Mouse (Mus musculus) neutrophil, adult 83 days (primary cell): ENCODE measurements around the gene Nmrk2. TPM values are rescaled to one million over a fixed set of nuclear protein-coding genes. Genes with fewer than 3 reads are reported as not detected.

Experiments used
- total RNA-seq, 2 experiments: library from RNA; stranded (reverse); gene quantifications; one replicate each; pipeline ENCODE4 v1.2.4; 2023

The Nmrk2 gene
- total RNA-seq, result not detected

DNA sequence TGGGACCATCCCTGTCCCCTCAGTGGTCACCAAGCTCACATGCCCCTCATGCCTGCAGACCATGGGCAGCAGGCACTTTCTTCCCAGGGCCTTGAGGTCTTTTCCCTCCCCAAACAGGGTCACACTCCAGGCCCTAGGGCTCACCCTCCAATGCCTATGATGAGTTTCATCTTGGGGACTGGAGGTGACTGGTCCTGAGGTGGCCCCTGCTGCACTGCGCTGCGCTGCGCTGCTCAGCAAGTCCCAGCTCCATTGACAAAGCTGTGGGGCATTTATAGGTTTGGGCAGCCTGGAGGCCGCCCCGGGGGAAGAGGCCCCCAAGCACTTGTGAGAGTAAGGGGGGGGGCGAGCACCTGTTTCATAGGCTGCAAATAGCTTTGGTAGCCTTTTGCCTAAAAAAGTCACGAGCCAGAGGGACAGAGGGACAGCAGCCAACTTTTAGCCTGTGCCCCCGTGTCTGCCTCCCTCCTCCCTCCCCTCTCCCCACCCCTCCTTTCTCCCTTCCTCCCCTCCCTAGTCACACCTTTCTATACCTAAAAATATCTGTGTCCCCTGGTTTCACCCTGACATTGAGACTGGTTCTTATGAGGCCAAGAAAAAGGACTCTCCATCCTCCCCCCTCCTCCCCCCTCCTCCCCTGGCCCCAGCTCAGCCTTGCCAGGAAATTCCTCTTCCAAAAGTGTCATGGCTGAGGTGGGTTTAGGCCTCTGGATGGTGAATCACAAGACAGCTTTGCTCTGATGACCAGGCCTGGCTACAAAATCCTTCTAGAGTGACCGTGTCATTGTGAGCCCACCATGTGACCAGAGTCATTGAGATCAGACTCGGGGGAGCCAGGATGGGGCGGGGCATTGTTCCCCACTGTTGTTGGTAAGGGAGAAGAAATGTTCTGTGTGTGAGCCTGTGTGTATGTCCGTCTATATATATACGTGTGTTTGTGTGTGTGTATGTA lies at the start of gene Nmrk2:
Nmrk2 (minus strand) TSS at position 245 of the 952 bp plus-strand sequence.

DNA sequence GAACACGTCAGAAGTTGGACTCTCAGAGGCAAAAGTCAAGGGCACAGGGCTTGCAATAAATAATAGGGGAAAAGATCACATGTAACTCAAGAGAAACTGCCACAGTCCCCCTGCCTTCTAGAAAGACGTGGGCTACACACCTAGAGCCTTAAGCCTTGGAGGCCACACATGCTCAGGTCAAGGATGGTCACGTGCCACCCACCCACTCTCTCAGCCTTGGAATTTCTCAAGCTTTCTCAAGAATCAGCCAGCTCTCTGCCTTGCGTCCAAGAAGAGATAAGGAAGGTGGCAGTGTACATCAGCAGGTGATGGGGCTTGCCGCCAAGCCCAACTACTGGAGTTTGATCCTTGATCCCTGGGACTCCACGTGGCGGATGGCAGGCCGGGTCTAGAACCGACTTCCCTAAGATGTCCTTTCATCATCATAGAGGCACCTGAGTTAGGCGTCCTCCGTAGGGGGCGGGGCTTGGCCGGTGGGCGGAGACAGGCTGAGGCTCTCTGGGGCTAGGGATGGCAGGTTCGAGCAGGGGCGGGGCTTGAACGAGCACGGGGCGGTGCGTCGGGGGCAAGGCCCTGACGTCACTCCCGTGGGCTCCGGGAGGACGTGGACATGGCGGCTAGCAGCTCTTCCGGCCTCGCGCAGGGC lies 30.9 kb upstream of the Nmrk2 start, which contains the start of gene Zfr2:
Zfr2 (plus strand) TSS at position 576 of the 646 bp plus-strand sequence.

DNA sequence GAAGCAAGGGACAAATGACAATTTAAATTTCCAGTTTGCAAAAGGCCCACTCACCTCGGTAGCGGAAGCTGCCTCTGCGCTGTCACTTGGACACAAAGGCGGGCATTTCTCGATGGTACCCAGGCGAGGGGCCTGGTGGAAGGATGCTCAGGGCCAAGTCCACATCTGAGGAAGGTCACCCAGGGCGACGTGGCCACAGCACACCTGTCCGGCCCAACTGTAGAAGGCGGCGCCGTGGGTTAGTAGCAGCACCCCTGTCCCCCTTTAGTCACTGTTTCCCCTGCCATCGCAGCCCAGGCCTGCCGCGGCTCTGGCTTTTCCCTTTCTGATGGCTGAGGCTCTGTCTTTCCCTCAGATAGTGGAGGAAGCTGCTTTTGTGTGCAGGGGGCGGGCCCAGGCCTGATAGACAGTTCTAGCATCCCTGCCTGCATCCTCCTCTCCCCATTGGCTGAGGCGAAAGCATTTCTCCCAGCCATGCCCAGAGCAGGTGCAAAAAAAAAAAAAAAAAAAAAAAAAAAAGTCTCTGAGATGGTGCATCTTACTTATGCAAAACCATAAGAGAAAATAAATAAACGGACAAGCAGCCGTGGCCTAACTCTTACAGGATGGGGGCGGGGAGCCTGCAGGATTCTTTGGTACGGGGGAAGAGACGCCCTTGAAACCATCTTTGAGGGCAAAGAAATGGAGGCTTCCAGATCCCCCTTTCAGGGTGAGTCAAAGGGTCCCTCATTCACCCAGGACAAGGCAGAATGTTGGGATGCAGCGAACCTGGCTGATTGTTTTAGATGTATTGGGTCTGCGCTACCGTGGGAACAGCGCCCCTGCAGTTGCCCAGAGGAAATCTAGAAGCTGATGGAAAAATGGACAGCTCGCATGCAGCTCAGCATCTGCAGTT lies 28.8 kb upstream of the Nmrk2 start, which contains the start of gene Atcay:
Atcay (minus strand) TSS at position 396 of the 895 bp plus-strand sequence.

DNA sequence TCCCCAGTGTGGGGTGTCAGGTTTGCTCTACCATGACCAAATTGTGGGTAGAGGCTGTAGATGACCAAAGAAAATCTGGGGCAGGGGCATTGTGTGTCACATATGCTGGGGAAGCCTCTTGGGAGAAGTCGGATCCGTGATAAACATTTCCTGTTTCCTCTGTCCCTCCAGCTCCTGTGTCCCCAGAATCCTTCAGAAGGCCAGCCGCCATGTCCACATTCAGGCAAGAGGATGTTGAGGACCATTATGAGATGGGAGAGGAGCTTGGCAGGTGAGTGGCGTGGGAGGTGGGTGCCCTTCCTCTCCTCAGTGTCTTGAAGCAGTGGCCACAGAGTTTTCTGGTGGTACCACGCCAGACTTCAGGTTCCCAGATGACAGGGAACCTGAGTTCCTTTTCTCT lies 18.0 kb downstream of the Nmrk2 start, which contains the start of gene 4930442H23Rik:
4930442H23Rik (minus strand) TSS at position 45 of the 400 bp plus-strand sequence.

DNA sequence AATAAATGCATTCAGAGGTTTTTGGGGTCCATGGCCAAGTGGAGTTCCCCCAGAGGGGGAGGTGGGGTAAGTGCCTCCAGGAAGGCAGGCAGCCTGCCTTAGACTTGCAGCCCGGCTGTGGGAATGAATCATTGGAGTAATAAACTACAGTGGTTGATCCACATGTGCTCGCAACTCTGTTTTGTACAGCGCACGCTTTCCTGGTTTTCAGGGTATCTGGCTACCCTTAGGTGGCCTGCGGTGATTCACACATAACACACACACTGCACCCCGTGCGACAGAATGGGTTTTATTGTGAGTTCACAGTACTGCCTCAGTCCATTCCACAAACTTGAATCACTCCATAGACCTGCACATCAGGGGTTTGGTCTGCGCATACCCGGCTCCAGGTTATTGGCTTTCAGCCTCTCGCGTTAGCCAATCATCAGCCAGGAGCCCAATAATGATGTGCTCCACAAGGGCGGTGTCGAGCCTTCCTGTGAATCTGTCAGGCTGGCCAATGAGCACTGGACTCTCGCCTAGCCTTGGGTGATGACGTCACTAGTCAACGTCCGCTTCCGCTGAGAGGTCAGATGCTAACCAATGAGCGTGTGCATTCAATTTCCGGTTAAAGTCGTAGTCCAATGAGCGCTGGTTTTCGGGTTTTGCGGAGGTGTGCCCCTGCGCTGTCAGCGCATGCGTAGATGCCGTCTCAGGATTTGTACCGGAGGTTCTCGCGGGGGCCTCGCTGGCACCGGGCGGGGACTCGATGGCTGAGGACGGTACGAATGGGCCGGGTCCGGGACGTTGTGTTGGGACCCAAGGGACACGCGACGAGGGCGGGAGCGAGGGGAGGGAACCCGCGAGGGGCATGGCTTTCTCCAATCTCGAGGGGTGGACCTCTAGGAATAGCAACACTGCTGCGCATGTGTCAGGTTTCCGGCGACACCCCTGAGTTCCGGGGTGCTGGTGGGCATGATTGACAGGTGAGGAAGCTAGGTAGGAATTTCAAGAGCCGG lies 19.2 kb downstream of the Nmrk2 start, which contains the start of gene Dapk3:
Dapk3 (plus strand) TSS at position 670 of the 998 bp plus-strand sequence.

DNA sequence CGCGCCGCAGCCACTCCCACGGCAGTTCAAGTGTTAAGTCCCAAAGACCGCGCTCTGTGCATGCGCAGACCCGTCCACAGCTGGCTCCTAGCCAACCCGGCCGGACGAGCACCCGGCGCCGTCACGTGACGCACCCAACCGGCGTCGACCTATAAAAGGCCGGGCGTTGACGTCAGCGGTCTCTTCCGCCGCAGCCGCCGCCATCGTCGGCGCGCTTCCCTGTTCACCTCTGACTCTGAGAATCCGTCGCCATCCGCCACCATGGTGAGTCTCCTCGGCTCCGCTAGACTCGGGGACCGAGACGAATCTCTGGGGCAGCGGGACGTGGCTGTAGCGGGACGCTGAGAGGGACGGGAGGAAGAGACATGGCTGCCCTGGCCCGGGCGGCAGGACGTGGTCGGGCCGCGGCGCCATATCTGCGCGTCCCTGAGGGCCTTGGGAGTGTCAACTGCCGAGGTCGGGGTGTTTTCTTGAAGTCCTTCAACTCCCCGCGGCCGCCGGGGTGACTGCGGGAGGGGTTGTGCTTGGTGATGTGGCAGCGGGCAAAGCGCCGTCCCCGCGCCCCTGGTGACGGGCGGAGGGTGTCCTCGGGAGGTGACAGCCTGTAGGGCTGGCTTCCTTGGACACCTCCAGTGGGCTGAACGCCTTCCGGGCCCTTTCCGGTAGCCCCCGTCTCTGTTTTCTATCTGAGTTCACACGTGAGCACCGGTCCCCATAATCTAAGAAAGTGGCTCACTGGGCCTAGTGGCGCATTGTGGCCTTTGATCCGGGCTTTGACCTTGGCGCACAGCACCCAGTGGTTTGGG lies 25.2 kb downstream of the Nmrk2 start, which contains the start of gene Eef2:
Eef2 (plus strand) TSS at position 166 of the 806 bp plus-strand sequence.

DNA sequence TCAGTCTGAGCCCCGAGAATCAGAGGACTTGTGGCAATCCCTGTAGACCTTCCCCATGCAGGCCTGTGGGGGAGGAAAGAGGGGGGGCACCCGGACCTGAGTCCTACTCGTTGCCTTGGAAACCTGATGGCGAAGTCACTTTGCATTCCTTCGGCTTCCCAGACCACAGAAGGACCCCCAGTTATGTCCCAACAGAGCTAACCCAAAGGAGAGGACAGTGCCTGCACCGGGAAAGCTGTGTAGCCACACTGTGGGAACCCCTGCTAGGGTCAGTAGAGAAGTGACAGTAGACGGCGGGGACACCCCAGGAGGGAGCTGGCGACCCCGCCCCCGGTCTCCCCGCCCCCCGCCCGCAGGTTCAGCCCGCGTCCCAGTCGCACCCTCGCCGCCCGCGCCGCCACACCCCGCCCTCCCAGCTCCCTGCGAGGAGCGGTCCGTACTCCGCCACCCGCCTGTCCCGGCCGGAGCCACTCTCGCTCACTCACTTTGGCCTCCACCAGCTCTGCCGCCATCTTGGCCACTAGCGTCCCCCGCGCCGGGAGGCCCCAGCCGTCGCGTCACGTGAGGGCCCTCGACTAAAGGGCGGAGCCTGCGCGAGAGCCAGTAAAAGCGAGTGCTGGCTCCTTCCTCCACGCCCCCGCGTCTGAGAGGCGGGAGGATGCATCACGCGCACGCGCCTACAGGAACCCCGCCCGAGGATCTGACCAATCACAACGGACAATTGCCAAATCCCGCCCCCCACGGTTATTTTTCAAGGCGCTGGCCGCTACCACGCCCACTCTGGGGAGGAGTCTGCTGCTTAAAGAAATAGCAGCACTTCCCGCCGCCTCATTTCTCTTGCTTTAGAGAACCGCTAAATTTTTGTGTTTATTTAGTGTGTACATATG lies 34.4 kb downstream of the Nmrk2 start, which contains the start of gene Pias4:
Pias4 (minus strand) TSS at position 724 of the 887 bp plus-strand sequence.

Other genes with a start within 250 kb of the Nmrk2 start
- under 1 TPM; 0.59 to 0.68 TPM for gene Gng7, start 187.1 kb downstream of the Nmrk2 start, total RNA-seq
- gene Diras1, start 176.4 kb downstream of the Nmrk2 start, total RNA-seq, result not detected
- gene Slc39a3, start 164.6 kb downstream of the Nmrk2 start, total RNA-seq, result 10 to 100 TPM; 11.2 to 13.3 TPM
- 10 to 100 TPM; 48.3 to 49.5 TPM for gene Sgta, start 141.9 kb downstream of the Nmrk2 start, total RNA-seq
- gene Thop1, start 132.0 kb downstream of the Nmrk2 start, total RNA-seq, result 1 to 10 TPM; 6.6 to 8.3 TPM
- 1 to 10 TPM in 1 of 2 experiments, under 1 TPM in 1; 0.64 to 1.2 TPM for gene Creb3l3, start 103.2 kb downstream of the Nmrk2 start, total RNA-seq
- 10 to 100 TPM; 86.1 to 87.6 TPM for gene Map2k2, start 96.1 kb downstream of the Nmrk2 start, total RNA-seq
- gene Zbtb7a, start 66.8 kb downstream of the Nmrk2 start, total RNA-seq, result 10 to 100 TPM; 62.4 to 68.5 TPM
- 10 to 100 TPM; 27.3 to 29.5 TPM for gene Pias4, start 34.1 kb downstream of the Nmrk2 start, total RNA-seq
- 100 to 1,000 TPM; 824 to 844 TPM for gene Eef2, start 25.4 kb downstream of the Nmrk2 start, total RNA-seq
- 10 to 100 TPM; 26.8 to 31.2 TPM for gene Dapk3, start 19.0 kb downstream of the Nmrk2 start, total RNA-seq
- not detected for gene 4930442H23Rik, start 18.2 kb downstream of the Nmrk2 start, total RNA-seq
- gene Atcay, start 28.8 kb upstream of the Nmrk2 start, total RNA-seq, result not detected
- 1 to 10 TPM in 1 of 2 experiments, under 1 TPM in 1; 0.44 to 1.5 TPM for gene Zfr2, start 31.1 kb upstream of the Nmrk2 start, total RNA-seq
- 1 to 10 TPM; 7.1 to 10.0 TPM for gene Matk, start 50.9 kb upstream of the Nmrk2 start, total RNA-seq
- 10 to 100 TPM; 36.4 to 40.7 TPM for gene Mrpl54, start 64.9 kb upstream of the Nmrk2 start, total RNA-seq
- gene Apba3, start 64.9 kb upstream of the Nmrk2 start, total RNA-seq, result 10 to 100 TPM; 28.2 to 28.6 TPM
- gene Tjp3, start 89.5 kb upstream of the Nmrk2 start, total RNA-seq, result 1 to 10 TPM; 5.6 to 5.8 TPM
- 10 to 100 TPM; 84.7 to 91.8 TPM for gene Pip5k1c, start 90.9 kb upstream of the Nmrk2 start, total RNA-seq
- 10 to 100 TPM; 27.9 to 30.2 TPM for gene Cactin, start 119.1 kb upstream of the Nmrk2 start, total RNA-seq
- gene Tbxa2r, start 126.7 kb upstream of the Nmrk2 start, total RNA-seq, result under 1 TPM in 1 of 2 experiments, not detected in 1; 0.64 TPM
- gene Gipc3, start 141.2 kb upstream of the Nmrk2 start, total RNA-seq, result not detected
- 10 to 100 TPM; 38.3 to 46.6 TPM for gene Hmg20b, start 148.4 kb upstream of the Nmrk2 start, total RNA-seq
- 10 to 100 TPM; 19.2 to 20.1 TPM for gene Mfsd12, start 155.4 kb upstream of the Nmrk2 start, total RNA-seq
- gene 4930404N11Rik, start 163.8 kb upstream of the Nmrk2 start, total RNA-seq, result 1 to 10 TPM; 3.8 to 4.8 TPM
- gene Fzr1, start 176.5 kb upstream of the Nmrk2 start, total RNA-seq, result 10 to 100 TPM; 51.4 to 52.7 TPM
- gene Dohh, start 182.4 kb upstream of the Nmrk2 start, total RNA-seq, result 10 to 100 TPM; 17.9 to 20.0 TPM
- under 1 TPM; 0.53 to 0.70 TPM for gene Gm48551, start 182.4 kb upstream of the Nmrk2 start, total RNA-seq
- gene Gm48552, start 187.0 kb upstream of the Nmrk2 start, total RNA-seq, result 1 to 10 TPM; 1.1 to 1.3 TPM
- gene Smim24, start 191.0 kb upstream of the Nmrk2 start, total RNA-seq, result 10 to 100 TPM in 1 of 2 experiments, 1 to 10 TPM in 1; 7.1 to 10.6 TPM